Mouse (Mus musculus): Measurements from ENCODE around the gene Fam198b. TPM values are rescaled to one million over a fixed set of nuclear protein-coding genes. Genes with fewer than 3 reads are reported as not detected.
A peak's percentile ranks its signal among the peaks of the same experiment; 100 is the strongest.

The Fam198b gene
- total RNA-seq, 2 experiments from 2014 or later, result 25.9 to 34.0 TPM

GRCm38 (mm10) chr3:79910375-79911141 is 26.2 kb downstream of the Fam198b start:
- intact Hi-C loops (cut with DNase I; ENCODE audit: low total_unique reads), result no loop called here
- DNase-seq, result no peak

- intact Hi-C loops (cut with DNase I; ENCODE audit: low total_unique reads), result no loop called here
Measured at GRCm38 (mm10) chr3:79911166-79911565, 26.8 kb downstream of the Fam198b start.

GRCm38 (mm10) chr3:79914012-79914411 is 29.7 kb downstream of the Fam198b start:
- intact Hi-C loops (cut with DNase I; ENCODE audit: low total_unique reads), result no loop called here
- no peak for DNase-seq

More at GRCm38 (mm10) chr3:79911166-79911565, 26.8 kb downstream of the Fam198b start:
- DNase-seq, result no peak

- intact Hi-C loops (cut with DNase I; ENCODE audit: low total_unique reads), result no loop called here
- no peak for DNase-seq
Measured at GRCm38 (mm10) chr3:79916185-79916584, 31.9 kb downstream of the Fam198b start.

- intact Hi-C loops (cut with DNase I; ENCODE audit: low total_unique reads), result no loop called here
- DNase-seq, result no peak
Measured at GRCm38 (mm10) chr3:79918761-79919160, 34.4 kb downstream of the Fam198b start.

- no peak for DNase-seq
- intact Hi-C loops (cut with DNase I; ENCODE audit: low total_unique reads), result no loop called here
Measured at GRCm38 (mm10) chr3:79925950-79926697, 41.8 kb downstream of the Fam198b start.

GRCm38 (mm10) chr3:79927050-79927449 is 42.7 kb downstream of the Fam198b start:
- DNase-seq, result no peak
- intact Hi-C loops (cut with DNase I; ENCODE audit: low total_unique reads), result no loop called here

- intact Hi-C loops (cut with DNase I; ENCODE audit: low total_unique reads), result no loop called here
Measured at GRCm38 (mm10) chr3:79928409-79928808, 44.1 kb downstream of the Fam198b start.

GRCm38 (mm10) chr3:79930141-79930744 is 45.9 kb downstream of the Fam198b start:
- intact Hi-C loops (cut with DNase I; ENCODE audit: low total_unique reads), result no loop called here
- no peak for DNase-seq

More at GRCm38 (mm10) chr3:79928409-79928808, 44.1 kb downstream of the Fam198b start:
- DNase-seq, result no peak

GRCm38 (mm10) chr3:79936213-79936612 is 51.9 kb downstream of the Fam198b start:
- DNase-seq, result peak; percentile 70
- intact Hi-C loops (cut with DNase I; ENCODE audit: low total_unique reads), result no loop called here

- no peak for DNase-seq
- intact Hi-C loops (cut with DNase I; ENCODE audit: low total_unique reads), result no loop called here
Measured at GRCm38 (mm10) chr3:79936730-79937447, 52.6 kb downstream of the Fam198b start.

- intact Hi-C loops (cut with DNase I; ENCODE audit: low total_unique reads), result no loop called here
- peak; percentile 26 for DNase-seq
Measured at GRCm38 (mm10) chr3:79947736-79948135, 63.4 kb downstream of the Fam198b start.

GRCm38 (mm10) chr3:79948151-79948550 is 63.8 kb downstream of the Fam198b start:
- no peak for DNase-seq
- intact Hi-C loops (cut with DNase I; ENCODE audit: low total_unique reads), result no loop called here

- intact Hi-C loops (cut with DNase I; ENCODE audit: low total_unique reads), result no loop called here
- DNase-seq, result peak; percentile 10
Measured at GRCm38 (mm10) chr3:79953164-79953759, 68.9 kb downstream of the Fam198b start.

GRCm38 (mm10) chr3:79955262-79955661 is 70.9 kb downstream of the Fam198b start:
- no peak for DNase-seq
- intact Hi-C loops (cut with DNase I; ENCODE audit: low total_unique reads), result no loop called here

GRCm38 (mm10) chr3:79956792-79957191 is 72.5 kb downstream of the Fam198b start:
- intact Hi-C loops (cut with DNase I; ENCODE audit: low total_unique reads), result no loop called here
- no peak for DNase-seq

- no peak for DNase-seq
- intact Hi-C loops (cut with DNase I; ENCODE audit: low total_unique reads), result no loop called here
Measured at GRCm38 (mm10) chr3:79957752-79958151, 73.4 kb downstream of the Fam198b start.

GRCm38 (mm10) chr3:79966709-79967108 is 82.4 kb downstream of the Fam198b start:
- DNase-seq, result no peak
- intact Hi-C loops (cut with DNase I; ENCODE audit: low total_unique reads), result no loop called here

- intact Hi-C loops (cut with DNase I; ENCODE audit: low total_unique reads), result no loop called here
- DNase-seq, result no peak
Measured at GRCm38 (mm10) chr3:79967346-79967745, 83.0 kb downstream of the Fam198b start.

Measured in gastrocnemius, postnatal 14 days (tissue).